ENCODE assay signal across 8 mouse cellular contexts in the genomic region with DNA sequence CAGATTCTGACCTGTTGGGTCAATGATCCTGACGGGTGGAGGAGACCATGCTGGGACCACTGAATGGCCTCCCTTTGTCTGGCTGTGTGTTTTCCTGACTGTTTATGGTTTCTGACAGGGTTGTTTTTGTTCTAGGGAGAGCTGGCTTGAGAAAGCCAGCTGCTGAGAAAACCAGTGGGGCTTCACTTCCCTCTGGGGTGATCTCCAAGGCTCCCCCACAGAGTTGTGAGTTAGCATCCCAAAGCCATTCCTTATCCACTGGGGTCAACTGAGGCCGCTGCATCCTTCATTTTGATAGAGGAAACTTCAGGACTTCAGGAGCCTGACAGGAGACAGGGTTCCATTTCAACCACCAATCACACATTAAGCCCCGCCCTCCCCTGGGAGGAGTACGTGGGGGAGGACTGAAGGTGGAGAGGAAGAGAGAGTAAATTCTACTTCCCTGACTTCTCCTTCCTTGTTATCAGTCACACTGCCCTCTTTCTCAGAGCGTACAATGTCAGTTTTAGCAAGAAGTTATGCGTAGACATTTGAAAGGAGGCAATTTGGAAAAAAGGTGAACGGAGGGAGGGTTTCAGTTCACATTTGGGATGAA. TPM values are rescaled to one million over a fixed set of nuclear protein-coding genes. Genes with fewer than 3 reads are reported as not detected.
DNase-seq lines count a peak whose midpoint lies in the region; ATAC-seq and TF ChIP-seq lines count a peak whose summit lies in the region.

No protein-coding gene starts in this region.

- peaks cover under 1% of the 10 kb centered on the region for H3K36me3 ChIP-seq in embryonic facial prominence, embryonic 10.5 days (replicated peaks)
- H3K36me3 ChIP-seq in heart, postnatal 0 days (replicated peaks; ENCODE audit: control insufficient read depth, insufficient read depth, low read length), result no peaks in the 10 kb centered on the region

- H3K4me2 ChIP-seq in heart, postnatal 0 days (ENCODE audit: low read depth, low read length), result peak overlapping the region; percentile 61

- no peaks in the 10 kb centered on the region for H3K9me3 ChIP-seq in embryonic facial prominence, embryonic 10.5 days
- H3K9me3 ChIP-seq in heart, postnatal 0 days (replicated peaks; ENCODE audit: control insufficient read depth, low read length), result no peaks in the 10 kb centered on the region

- TF ChIP-seq CTCF in heart, postnatal 0 days (IDR thresholded peaks at IDR 0.05; ENCODE audit: low read depth), result no peak

- H3K9ac ChIP-seq in heart, postnatal 0 days (replicated peaks; ENCODE audit: low read depth, low read length), result peak overlapping the region; percentile 37

- no peaks in the 10 kb centered on the region for H3K27me3 ChIP-seq in embryonic facial prominence, embryonic 10.5 days (replicated peaks; ENCODE audit: low read depth, poor library complexity, severe bottlenecking)
- no peaks in the 10 kb centered on the region for H3K27me3 ChIP-seq in heart, postnatal 0 days (ENCODE audit: control insufficient read depth, insufficient read depth, low read length)

- H3K4me1 ChIP-seq in embryonic facial prominence, embryonic 10.5 days, result peaks cover 37% of the 10 kb centered on the region
- H3K4me1 ChIP-seq in heart, postnatal 0 days (ENCODE audit: control insufficient read depth, insufficient read depth), result peaks cover 31% of the 10 kb centered on the region

- peak overlapping the region; percentile 48 for H3K4me3 ChIP-seq in embryonic facial prominence, embryonic 10.5 days
- H3K4me3 ChIP-seq in heart, postnatal 0 days (ENCODE audit: low read depth, low read length), result peak overlapping the region; percentile 34

- ATAC-seq in heart, postnatal 0 days (ENCODE audit: insufficient read depth, low read depth), result no peak
- peak; percentile 83 for ATAC-seq in megakaryocyte progenitor cell, adult 5-6 weeks (replicated peaks; ENCODE audit: poor library complexity)

- TF ChIP-seq EP300 in heart, postnatal 0 days (IDR thresholded peaks at IDR 0.05; ENCODE audit: low read depth), result no peak

- peak; percentile 35 for DNase-seq in thymus, postnatal 0 days (ENCODE audit: low spot score)
- no peak for DNase-seq in thymus, postnatal 10 days (ENCODE audit: low spot score in 2 of 2)
- DNase-seq in embryonic facial prominence, embryonic 10.5 days (ENCODE audit: low spot score), result peak; percentile 61
- DNase-seq in heart, postnatal 0 days (ENCODE audit: low spot score), result peak; percentile 12
- peak; percentile 66 to 75 for DNase-seq in kidney, postnatal 4 days
- DNase-seq in spleen, postnatal 36 days (ENCODE audit: low spot score in 2 of 2), result peak; percentile 71 to 78
- no peak for DNase-seq in right cerebral cortex, postnatal 36 days (ENCODE audit: low spot score in 2 of 2)

- WGBS in embryonic facial prominence, embryonic 10.5 days, result 4% methylated on average over 7 of the region's 7 CpGs
- WGBS in heart, postnatal 0 days, result 28% methylated on average over 7 of the region's 7 CpGs

- peak overlapping the region; percentile 55 for H3K27ac ChIP-seq in embryonic facial prominence, embryonic 10.5 days (replicated peaks)
- no peak overlapping the region for H3K27ac ChIP-seq in heart, postnatal 0 days (ENCODE audit: low read depth)

RNA-seq across cellular contexts. Expression of a gene that starts 49.3 kb away (rescaled TPM):
- polyA plus RNA-seq in thymus, postnatal 0 days (2015; fragmentation: Nextera tagmentation; extraction: Ambion mirVana), result 16.6 and 17.8 TPM in 2 replicates
- polyA plus RNA-seq in embryonic facial prominence, embryonic 10.5 days (2016; fragmentation: Nextera tagmentation; extraction: Ambion mirVana), result 43.9 and 46.4 TPM in 2 replicates
- 11.3 and 17.4 TPM in 2 replicates for total RNA-seq in heart, postnatal 0 days (2014; rRNA removed; ENCODE audit: low replicate concordance)
- polyA plus RNA-seq in heart, postnatal 0 days (2015; fragmentation: Nextera tagmentation; extraction: Ambion mirVana), result 9.3 and 12.1 TPM in 2 replicates
- total RNA-seq in megakaryocyte progenitor cell, adult 5-6 weeks (2015), result 10.4 and 12.7 TPM in 2 replicates
- total RNA-seq in megakaryocyte progenitor cell, adult 5-6 weeks (2017), result 13.8 and 16.7 TPM in 2 replicates

Comparison
In these comparisons a context has a peak if more than half of its experiments do, and no peak if none do; other contexts are left out.
1. DNase-seq: peak in thymus, postnatal 0 days (single experiment), embryonic facial prominence, embryonic 10.5 days (single experiment), heart, postnatal 0 days (single experiment), kidney, postnatal 4 days (2 of 2) and spleen, postnatal 36 days (2 of 2); none in thymus, postnatal 10 days (0 of 2) and right cerebral cortex, postnatal 36 days (0 of 2).